Mouse (Mus musculus) heart, embryonic 11.5 days (tissue): Measurements from ENCODE around the gene Slc44a4. TPM values are rescaled to one million over a fixed set of nuclear protein-coding genes. Genes with fewer than 3 reads are reported as not detected.
A peak's percentile ranks its signal among the peaks of the same experiment; 100 is the strongest.
"Not testable (repeated sequence)": the region's sequence is repeated elsewhere in the genome, so short reads cannot be mapped to it uniquely, and the experiment has no call there.

Experiments used
- ATAC-seq: fragments of 200-750 bp; cut with Nextera tagmentation; replicated peaks from 2 replicates; pipeline ENCODE4 v1.8.0; 2017; ENCODE audit warnings: moderate library complexity; ENCODE audit not compliant: insufficient number of reproducible peaks, low FRiP score, low TSS enrichment
- H3K27ac ChIP-seq: fragments of 300-500 bp; sonication (generic); 2 replicates; pipeline ENCODE4 v1.5.1; 2014; ENCODE audit warnings: mild to moderate bottlenecking, low read depth, low read length
- H3K27me3 ChIP-seq: fragments of 300-500 bp; sonication (generic); 2 replicates; pipeline ENCODE4 v1.6.1; 2014; ENCODE audit warnings: mild to moderate bottlenecking, low read length, mixed read lengths; ENCODE audit not compliant: control insufficient read depth, insufficient read depth
- H3K36me3 ChIP-seq: fragments of 300-500 bp; sonication (generic); 2 replicates; pipeline ENCODE4 v1.6.1; 2014; ENCODE audit warnings: mild to moderate bottlenecking, low read length, moderate library complexity, mixed read lengths; ENCODE audit not compliant: control insufficient read depth, insufficient read depth
- H3K4me1 ChIP-seq: fragments of 300-500 bp; sonication (generic); 2 replicates; pipeline ENCODE4 v1.6.1; 2014; ENCODE audit warnings: low read length; ENCODE audit not compliant: control insufficient read depth, insufficient read depth
- H3K4me2 ChIP-seq: fragments of 300-500 bp; sonication (generic); 2 replicates; pipeline ENCODE4 v1.6.1; 2014; ENCODE audit warnings: mild to moderate bottlenecking, moderate library complexity
- H3K4me3 ChIP-seq: fragments of 300-500 bp; sonication (generic); 2 replicates; pipeline ENCODE4 v1.5.1; 2014; ENCODE audit warnings: low read depth, low read length
- H3K9ac ChIP-seq: fragments of 300-500 bp; sonication (generic); 2 replicates; pipeline ENCODE4 v1.6.1; 2014; ENCODE audit warnings: mild to moderate bottlenecking, low read depth, low read length, moderate library complexity
- H3K9me3 ChIP-seq: fragments of 300-500 bp; sonication (generic); replicated peaks from 2 replicates; pipeline ENCODE4 v1.6.1; 2016; ENCODE audit warnings: low read length; ENCODE audit not compliant: control insufficient read depth
- WGBS: fragments of 180-500 bp; shearing (Covaris S2); extraction: QIAGEN DNeasy Blood & Tissue Kit; methylation state at CpG from one replicate; pipeline ENCODE4 v1.1.7; 2014; ENCODE audit not compliant: insufficient replicate concordance; 5-methylcytosine and 5-hydroxymethylcytosine counted together
- polyA plus RNA-seq: library from polyadenylated mRNA; unstranded; fragments of >200 nt; fragmentation: Nextera tagmentation; extraction: Ambion mirVana; gene quantifications from 2 replicates; pipeline ENCODE4 v1.2.1, GENCODE M21; 2014

Gene Slc44a4
- polyA plus RNA-seq, 1 experiment from 2014 or later, result 0.13 TPM

GRCm38 (mm10) chr17:34965627-34966026, 51.4 kb downstream of the Slc44a4 start:
- Histone ChIP-seq H3K4me2 (no peak overlapping the region), H3K27ac (no peak overlapping the region), H3K4me1 (no peaks in the 10 kb centered on the region), H3K9me3 (no peaks in the 10 kb centered on the region), H3K27me3 (peaks cover 24% of the 10 kb centered on the region), H3K36me3 (no peaks in the 10 kb centered on the region), H3K4me3 (no peak overlapping the region), H3K9ac (no peak overlapping the region)
- no peak for ATAC-seq
- WGBS, result 61% methylated on average over 5 of the region's 5 CpGs

- ATAC-seq, result not testable (repeated sequence)
- WGBS, result 62% methylated on average over 6 of the region's 11 CpGs
Observed at GRCm38 (mm10) chr17:34969822-34970221, 55.6 kb downstream of the Slc44a4 start, which contains the start of gene Gm20481. Gene Gm20481, plus strand, starts transcription at chr17:34969912.

GRCm38 (mm10) chr17:34970850-34971249, 56.6 kb downstream of the Slc44a4 start:
- not testable (repeated sequence) for H3K27ac ChIP-seq, H3K36me3 ChIP-seq, H3K4me3 ChIP-seq, H3K9me3 ChIP-seq, ATAC-seq, H3K4me1 ChIP-seq, H3K9ac ChIP-seq, H3K4me2 ChIP-seq
- peaks cover 24% of the 10 kb centered on the region for H3K27me3 ChIP-seq
- 34% methylated on average over 19 of the region's 37 CpGs for whole genome bisulfite sequencing

More at GRCm38 (mm10) chr17:34969822-34970221, 55.6 kb downstream of the Slc44a4 start, which contains the start of gene Gm20481:
- peaks cover 24% of the 10 kb centered on the region for H3K27me3 ChIP-seq
- H3K4me1 ChIP-seq, H3K4me3 ChIP-seq, H3K9me3 ChIP-seq, H3K4me2 ChIP-seq, H3K36me3 ChIP-seq, H3K27ac ChIP-seq, H3K9ac ChIP-seq: not testable (repeated sequence)

- H3K4me1 ChIP-seq, H3K9ac ChIP-seq, H3K9me3 ChIP-seq, H3K27ac ChIP-seq, ATAC-seq, H3K36me3 ChIP-seq: not testable (repeated sequence)
- Histone ChIP-seq H3K4me3 (peak overlapping the region; percentile 45), H3K27me3 (peaks cover 24% of the 10 kb centered on the region), H3K4me2 (peak overlapping the region; percentile 86)
- under 1% methylated on average over 17 of the region's 43 CpGs for WGBS
Observed at GRCm38 (mm10) chr17:34971694-34972068, 57.4 kb downstream of the Slc44a4 start.

GRCm38 (mm10) chr17:34972069-34972749, 57.9 kb downstream of the Slc44a4 start, which contains the start of the genes Hspa1a and Hspa1l:
Gene Hspa1a, minus strand, starts transcription at chr17:34972156.
Gene Hspa1l, plus strand, starts transcription at chr17:34972703.
- peak within 1 kb of the TSS; percentile 18 for H3K9ac ChIP-seq
- not testable (repeated sequence) for H3K9me3 ChIP-seq, H3K36me3 ChIP-seq, H3K4me1 ChIP-seq
- WGBS, result under 1% methylated on average over 25 of the region's 33 CpGs
- H3K4me2 ChIP-seq, result peak within 1 kb of the TSS; percentile 86
- peaks cover 24% of the 10 kb centered on the region for H3K27me3 ChIP-seq
- peak within 1 kb of the TSS; percentile 81 for H3K27ac ChIP-seq
- ATAC-seq, result peak; percentile 84
- peak within 1 kb of the TSS; percentile 45 for H3K4me3 ChIP-seq

GRCm38 (mm10) chr17:34975581-34976492, 61.6 kb downstream of the Slc44a4 start:
- Histone ChIP-seq H3K9me3 (no peaks in the 10 kb centered on the region), H3K27me3 (no peaks in the 10 kb centered on the region), H3K27ac (no peak overlapping the region), H3K9ac (no peak overlapping the region), H3K4me1 (peaks cover 2% of the 10 kb centered on the region), H3K4me2 (no peak overlapping the region), H3K36me3 (no peaks in the 10 kb centered on the region), H3K4me3 (no peak overlapping the region)
- WGBS, result 67% methylated on average over 3 of the region's 3 CpGs
- ATAC-seq, result no peak

- H3K9me3 ChIP-seq, result no peaks in the 10 kb centered on the region
- H3K4me3 ChIP-seq, result no peak overlapping the region
- H3K4me2 ChIP-seq, result no peak overlapping the region
- H3K4me1 ChIP-seq, result peaks cover 4% of the 10 kb centered on the region
- no peak overlapping the region for H3K27ac ChIP-seq
- H3K9ac ChIP-seq, result no peak overlapping the region
- no peaks in the 10 kb centered on the region for H3K36me3 ChIP-seq
- 88% methylated on average over 20 of the region's 20 CpGs for WGBS
- ATAC-seq, result no peak
- no peaks in the 10 kb centered on the region for H3K27me3 ChIP-seq
Observed at GRCm38 (mm10) chr17:34977000-34977399, 62.7 kb downstream of the Slc44a4 start.

GRCm38 (mm10) chr17:34978239-34978638, 64.0 kb downstream of the Slc44a4 start:
- Histone ChIP-seq H3K4me1 (peaks cover 9% of the 10 kb centered on the region), H3K9ac (no peak overlapping the region), H3K9me3 (no peaks in the 10 kb centered on the region), H3K27me3 (no peaks in the 10 kb centered on the region), H3K4me3 (no peak overlapping the region), H3K4me2 (no peak overlapping the region), H3K36me3 (no peaks in the 10 kb centered on the region), H3K27ac (no peak overlapping the region)
- no peak for ATAC-seq
- WGBS, result 81% methylated on average over 27 of the region's 27 CpGs
